Mouse (Mus musculus): Measurements from ENCODE around the gene Tmem144. TPM values are rescaled to one million over a fixed set of nuclear protein-coding genes. Genes with fewer than 3 reads are reported as not detected.

The Tmem144 gene
- polyA plus RNA-seq, 1 experiment, result 6.6 TPM

DNA sequence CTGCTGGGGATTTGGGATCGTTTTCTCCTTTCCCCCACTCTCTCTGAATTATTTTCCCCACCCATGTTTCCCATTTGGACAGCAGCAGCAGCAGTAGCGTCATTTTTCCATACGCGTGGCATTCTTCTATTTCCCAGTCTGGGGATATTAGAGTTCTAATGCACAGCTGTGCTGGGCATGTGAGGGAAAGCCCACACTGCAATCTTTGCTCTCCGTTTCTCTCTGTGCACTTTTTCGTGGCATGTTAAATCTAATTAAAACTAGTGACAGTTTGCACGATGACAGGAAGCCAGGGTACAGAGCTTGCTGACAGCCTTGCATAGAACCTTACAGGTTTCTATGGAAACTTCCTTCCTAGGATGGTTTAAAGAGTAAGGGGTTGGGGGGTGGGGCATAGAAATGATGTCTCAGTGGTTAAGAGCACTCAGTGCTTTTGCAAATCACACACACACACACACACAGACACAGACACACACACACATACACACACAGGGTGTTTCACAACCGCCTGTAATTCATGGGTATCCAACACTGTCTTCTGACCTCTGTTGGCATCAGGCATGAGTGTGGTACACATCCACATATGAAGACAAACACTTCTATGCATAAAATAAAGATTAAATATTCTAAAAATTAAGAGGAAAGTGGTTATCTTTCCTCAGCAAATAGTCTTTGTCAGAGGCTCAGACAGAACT is 34.7 kb upstream of the Tmem144 start:
- TF ChIP-seq CTCF (IDR thresholded peaks at IDR 0.05; ENCODE audit: borderline replicate concordance, insufficient read depth, low read depth, low read length), result no peak
- no peak for TF ChIP-seq POLR2A (IDR thresholded peaks at IDR 0.05; ENCODE audit: borderline replicate concordance, insufficient read depth, low read length)
- no peak for DNase-seq

DNA sequence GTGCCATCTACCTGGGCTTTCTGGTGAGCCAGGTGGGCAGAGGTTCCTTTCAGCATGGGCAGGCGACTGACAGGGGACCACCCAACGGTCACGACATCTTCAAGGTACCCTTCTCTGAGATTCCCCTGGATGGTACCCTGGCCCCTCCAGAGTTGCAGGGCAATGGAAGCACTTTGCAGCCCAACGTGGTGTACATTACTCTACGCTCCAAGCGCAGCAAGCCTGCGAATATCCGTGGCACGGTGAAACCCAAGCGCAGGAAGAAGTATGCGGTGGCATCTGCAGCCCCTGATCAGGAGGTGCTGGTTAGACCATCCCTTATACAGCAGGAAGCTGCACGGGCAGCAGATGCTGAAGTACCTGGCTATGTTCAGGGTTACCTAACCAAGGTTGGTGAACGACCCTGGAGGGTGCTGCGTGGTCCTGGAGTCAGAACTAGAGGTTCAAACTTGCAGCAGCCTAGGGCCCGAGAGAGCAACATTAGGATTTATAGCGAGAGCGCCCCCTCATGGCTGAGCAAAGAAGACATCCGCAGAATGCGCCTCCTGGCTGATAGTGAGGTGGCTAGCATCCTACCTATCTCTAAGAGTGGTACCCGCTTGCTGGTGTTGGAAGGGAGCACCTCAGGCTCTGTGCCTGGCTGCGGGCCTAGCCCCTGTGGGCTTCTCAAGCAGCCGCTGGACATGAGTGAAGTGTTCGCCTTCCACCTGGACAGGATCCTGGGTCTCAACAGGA is 34.0 kb upstream of the Tmem144 start:
- no peak for DNase-seq
- no peaks in the 10 kb centered on the region for H3K27me3 ChIP-seq (ENCODE audit: control insufficient read depth, insufficient read depth, low read length)
- 77% methylated on average over 23 of the region's 23 CpGs for WGBS
- no peak overlapping the region for H3K27ac ChIP-seq (ENCODE audit: insufficient read depth, low read length)
- no peak for TF ChIP-seq CTCF (IDR thresholded peaks at IDR 0.05; ENCODE audit: borderline replicate concordance, insufficient read depth, low read depth, low read length)
- no peak for TF ChIP-seq POLR2A (IDR thresholded peaks at IDR 0.05; ENCODE audit: borderline replicate concordance, insufficient read depth, low read length)
- H3K4me3 ChIP-seq (replicated peaks; ENCODE audit: insufficient read depth, low read depth, low read length), result no peak overlapping the region
- H3K4me1 ChIP-seq (ENCODE audit: control insufficient read depth, insufficient read depth, low read length), result no peaks in the 10 kb centered on the region

More for the DNA sequence above, 34.7 kb upstream of the Tmem144 start:
- WGBS, result 29% methylated on average over 8 of the region's 8 CpGs
- Histone ChIP-seq H3K27me3 (ENCODE audit: control insufficient read depth, insufficient read depth, low read length) (no peaks in the 10 kb centered on the region), H3K4me1 (ENCODE audit: control insufficient read depth, insufficient read depth, low read length) (no peaks in the 10 kb centered on the region), H3K27ac (ENCODE audit: insufficient read depth, low read length) (no peak overlapping the region), H3K4me3 (replicated peaks; ENCODE audit: insufficient read depth, low read depth, low read length) (no peak overlapping the region)

DNA sequence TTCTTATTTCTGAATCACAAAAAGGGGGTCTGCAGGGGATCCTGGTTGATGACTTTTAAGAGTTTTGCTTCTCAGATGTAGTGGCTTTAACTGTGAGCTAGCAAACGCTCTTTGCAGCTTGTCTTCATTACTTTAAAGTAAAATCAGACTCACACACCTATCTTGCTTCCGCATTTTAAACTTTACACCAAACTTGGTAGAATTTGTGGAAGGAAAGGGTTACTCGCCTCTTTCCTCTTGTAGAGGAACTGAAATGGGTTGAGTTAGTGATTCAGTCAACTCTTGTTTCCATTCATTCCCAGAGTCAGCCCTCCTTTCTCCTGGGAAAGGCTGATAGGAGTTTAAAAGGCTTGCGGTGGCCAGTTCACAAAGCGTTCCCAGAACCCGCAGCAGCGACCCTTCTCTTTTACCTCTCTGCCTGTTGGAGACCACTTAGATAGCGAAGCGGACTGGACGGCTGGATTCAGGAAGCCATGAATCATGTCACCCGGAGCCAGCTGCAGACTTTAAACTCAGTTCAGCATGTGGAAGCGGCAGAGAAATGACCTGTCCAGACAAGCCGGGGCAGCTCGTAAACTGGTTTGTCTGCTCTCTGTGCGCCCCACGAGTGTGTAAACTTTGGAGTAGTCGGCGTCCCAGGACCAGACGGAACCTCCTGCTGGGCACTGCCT is 33.2 kb upstream of the Tmem144 start:
- H3K27ac ChIP-seq (ENCODE audit: insufficient read depth, low read length), result no peak overlapping the region
- no peak overlapping the region for H3K4me3 ChIP-seq (replicated peaks; ENCODE audit: insufficient read depth, low read depth, low read length)
- DNase-seq, result no peak
- TF ChIP-seq CTCF (IDR thresholded peaks at IDR 0.05; ENCODE audit: borderline replicate concordance, insufficient read depth, low read depth, low read length) (no peak), POLR2A (IDR thresholded peaks at IDR 0.05; ENCODE audit: borderline replicate concordance, insufficient read depth, low read length) (no peak)
- WGBS, result 75% methylated on average over 19 of the region's 19 CpGs
- H3K27me3 ChIP-seq (ENCODE audit: control insufficient read depth, insufficient read depth, low read length), result no peaks in the 10 kb centered on the region
- no peaks in the 10 kb centered on the region for H3K4me1 ChIP-seq (ENCODE audit: control insufficient read depth, insufficient read depth, low read length)

DNA sequence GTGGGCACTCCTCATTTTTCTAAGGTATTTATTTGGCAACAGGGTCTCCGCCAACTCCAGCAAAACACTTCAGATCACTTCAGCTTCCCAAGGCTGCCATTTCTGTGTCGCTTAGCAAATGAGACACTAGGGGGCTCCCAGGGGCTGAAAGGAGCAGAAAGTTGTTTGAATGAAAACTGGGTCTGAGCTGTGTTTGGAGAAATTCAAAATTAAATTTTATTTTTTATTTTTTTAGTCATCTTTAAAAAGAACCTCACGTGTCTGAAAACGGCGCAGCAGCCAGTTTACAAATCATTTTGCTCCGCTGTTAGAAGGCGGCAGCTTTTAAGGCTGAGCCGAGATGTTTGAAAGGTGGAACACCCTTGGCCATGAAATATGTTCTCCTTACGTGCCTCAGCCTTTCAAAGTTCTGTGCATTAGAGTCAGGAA is 32.2 kb upstream of the Tmem144 start:
- no peak for TF ChIP-seq POLR2A (IDR thresholded peaks at IDR 0.05; ENCODE audit: borderline replicate concordance, insufficient read depth, low read length)
- TF ChIP-seq CTCF (IDR thresholded peaks at IDR 0.05; ENCODE audit: borderline replicate concordance, insufficient read depth, low read depth, low read length), result 0 out of 2 replicates have a peak, but pooled peaks have one; percentile 18
- DNase-seq, result peak in 1 of 2 experiments; percentile 20
- H3K4me1 ChIP-seq (ENCODE audit: control insufficient read depth, insufficient read depth, low read length), result no peaks in the 10 kb centered on the region
- no peaks in the 10 kb centered on the region for H3K27me3 ChIP-seq (ENCODE audit: control insufficient read depth, insufficient read depth, low read length)
- H3K4me3 ChIP-seq (replicated peaks; ENCODE audit: insufficient read depth, low read depth, low read length), result no peak overlapping the region
- no peak overlapping the region for H3K27ac ChIP-seq (ENCODE audit: insufficient read depth, low read length)
- 48% methylated on average over 9 of the region's 9 CpGs for WGBS

DNA sequence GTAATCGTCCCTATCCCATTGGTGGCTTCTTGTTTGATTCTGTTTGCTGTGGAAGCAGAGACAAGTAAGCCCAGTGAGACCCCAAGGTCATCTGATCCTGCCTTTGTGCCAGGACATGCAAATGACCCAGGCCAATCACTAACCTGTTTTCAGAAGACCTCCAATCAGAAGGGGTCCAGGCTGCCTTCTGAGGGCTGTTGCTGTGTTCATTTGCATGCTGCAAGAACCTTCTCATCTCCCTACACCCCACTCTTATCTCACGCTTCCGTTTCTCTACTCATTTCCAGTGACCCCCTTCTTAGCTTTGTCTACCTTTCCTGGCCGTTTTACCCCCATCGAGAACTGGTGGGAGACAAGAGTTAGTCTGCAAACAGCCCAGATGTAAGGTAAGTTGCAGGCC is 31.7 kb upstream of the Tmem144 start, which contains the start of gene Fam198b:
Gene Fam198b, plus strand, starts transcription at position 229 of the 400 bp plus-strand sequence.
- H3K4me1 ChIP-seq (ENCODE audit: control insufficient read depth, insufficient read depth, low read length), result no peaks in the 10 kb centered on the region
- no peak within 1 kb of the TSS for H3K27ac ChIP-seq (ENCODE audit: insufficient read depth, low read length)
- no peak for TF ChIP-seq CTCF (IDR thresholded peaks at IDR 0.05; ENCODE audit: borderline replicate concordance, insufficient read depth, low read depth, low read length)
- no peak for TF ChIP-seq POLR2A (IDR thresholded peaks at IDR 0.05; ENCODE audit: borderline replicate concordance, insufficient read depth, low read length)
- 74% methylated on average over 5 of the region's 5 CpGs for WGBS
- no peak for DNase-seq
- H3K4me3 ChIP-seq (replicated peaks; ENCODE audit: insufficient read depth, low read depth, low read length), result no peak within 1 kb of the TSS
- H3K27me3 ChIP-seq (ENCODE audit: control insufficient read depth, insufficient read depth, low read length), result no peaks in the 10 kb centered on the region

DNA sequence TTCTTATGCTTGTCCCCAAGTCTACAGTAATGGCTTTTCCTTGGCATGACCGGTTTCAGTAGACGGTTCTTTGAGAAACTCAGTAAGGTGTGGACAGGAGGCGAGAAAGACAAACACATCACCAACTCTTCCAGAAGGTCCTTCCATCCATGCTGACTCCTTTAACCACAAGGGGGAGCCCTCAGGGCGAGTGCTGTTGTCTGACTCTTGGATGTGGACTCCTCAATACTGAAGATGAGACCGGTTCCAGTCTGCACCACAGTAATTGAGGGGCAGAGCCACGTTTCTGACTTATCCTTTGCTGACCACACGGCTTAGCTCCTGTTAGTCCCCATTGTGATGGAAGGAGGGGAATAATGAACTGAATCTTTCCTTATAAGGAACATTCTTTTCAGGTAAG is 30.5 kb upstream of the Tmem144 start:
- Histone ChIP-seq H3K27ac (ENCODE audit: insufficient read depth, low read length) (no peak overlapping the region), H3K4me1 (ENCODE audit: control insufficient read depth, insufficient read depth, low read length) (no peaks in the 10 kb centered on the region), H3K4me3 (replicated peaks; ENCODE audit: insufficient read depth, low read depth, low read length) (no peak overlapping the region), H3K27me3 (ENCODE audit: control insufficient read depth, insufficient read depth, low read length) (no peaks in the 10 kb centered on the region)
- 42% methylated on average over 7 of the region's 7 CpGs for WGBS
- peak; percentile 37 to 44 for DNase-seq
- TF ChIP-seq POLR2A (IDR thresholded peaks at IDR 0.05; ENCODE audit: borderline replicate concordance, insufficient read depth, low read length) (no peak), CTCF (IDR thresholded peaks at IDR 0.05; ENCODE audit: borderline replicate concordance, insufficient read depth, low read depth, low read length) (peak; percentile 68; the same call in 1 of the 2 replicates)

DNA sequence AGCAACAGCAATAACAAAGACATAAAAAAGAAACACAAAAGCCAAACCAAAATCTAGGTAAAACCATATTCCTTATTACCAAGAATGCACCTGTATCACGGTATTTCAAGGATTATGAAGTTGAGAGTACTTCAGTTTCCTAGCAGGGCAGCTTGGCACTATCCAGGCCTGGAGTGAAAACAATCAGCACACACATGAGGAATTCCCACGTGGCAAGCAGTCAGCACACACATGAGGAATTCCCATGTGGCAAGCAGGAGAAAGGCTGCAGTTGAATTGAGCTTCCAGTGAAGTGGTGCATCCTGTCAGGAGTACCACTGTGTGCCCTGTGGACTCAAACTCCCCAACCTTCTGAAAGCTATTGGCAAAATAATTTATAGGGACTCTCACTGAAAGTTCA is 29.1 kb upstream of the Tmem144 start:
- DNase-seq, result no peak
- Histone ChIP-seq H3K27me3 (ENCODE audit: control insufficient read depth, insufficient read depth, low read length) (no peaks in the 10 kb centered on the region), H3K4me3 (replicated peaks; ENCODE audit: insufficient read depth, low read depth, low read length) (no peak overlapping the region), H3K27ac (ENCODE audit: insufficient read depth, low read length) (no peak overlapping the region), H3K4me1 (ENCODE audit: control insufficient read depth, insufficient read depth, low read length) (no peaks in the 10 kb centered on the region)
- TF ChIP-seq POLR2A (IDR thresholded peaks at IDR 0.05; ENCODE audit: borderline replicate concordance, insufficient read depth, low read length) (no peak), CTCF (IDR thresholded peaks at IDR 0.05; ENCODE audit: borderline replicate concordance, insufficient read depth, low read depth, low read length) (no peak)
- WGBS, result 62% methylated on average over 2 of the region's 2 CpGs

Measured in cerebellum, adult 2 months (tissue).